Mouse (Mus musculus) liver, embryonic 14.5 days (tissue): Measurements from ENCODE around the gene Spire2.

Source experiments
- CTCF ChIP-seq: IDR thresholded peaks from 2 replicates; pipeline ENCODE4 v1.5.1; 2016; ENCODE audit warnings: antibody characterized with exemption, low read depth, control low read depth
- EP300 ChIP-seq: IDR thresholded peaks from 2 replicates; pipeline ENCODE4 v1.6.1; 2016; ENCODE audit warnings: antibody characterized with exemption, low read depth

DNA sequence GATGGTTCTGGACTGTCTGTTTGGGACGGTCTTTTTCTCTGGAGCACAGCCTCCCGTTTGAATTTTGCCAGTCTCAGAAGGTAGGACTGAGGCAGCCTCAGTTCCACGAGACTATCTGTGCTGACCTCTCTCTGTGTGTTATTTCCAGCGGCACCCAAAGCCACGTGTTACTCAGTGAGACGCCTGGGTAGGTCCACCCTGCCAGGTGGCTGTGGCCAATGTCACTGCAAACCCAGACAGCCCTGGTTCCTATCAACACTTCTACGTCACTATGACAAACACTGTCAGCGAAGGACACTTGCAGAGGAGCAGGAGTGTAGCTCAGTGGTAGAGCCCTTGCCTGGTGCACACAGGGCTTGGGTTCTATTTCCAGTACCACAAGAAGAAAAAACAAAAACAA is 40.8 kb upstream of the Spire2 start:
- TF ChIP-seq EP300 (no peak), CTCF (no peak)
